Mouse (Mus musculus) left cerebral cortex, postnatal 25 days (tissue): ENCODE measurements around the gene Atp6v1e2. TPM values are rescaled to one million over a fixed set of nuclear protein-coding genes. Genes with fewer than 3 reads are reported as not detected.

Experiments
- DNase-seq, 2 experiments: peaks; one replicate each; pipeline ENCODE4 v3.0.0; 2022; ENCODE audit warnings: low spot score in 2 of 2, mixed read lengths in 1 of 2
- intact Hi-C: fragments of 180-260 bp; cut with DNase I; formaldehyde crosslinking; loops from one replicate; pipeline ENCODE4 v1.15.1; 2025
- total RNA-seq, 2 experiments: library from RNA; stranded (reverse); gene quantifications; 2 replicates each; pipeline ENCODE4 v1.2.3; 2021

The Atp6v1e2 gene
- total RNA-seq, 2 experiments from 2014 or later: 0.37 TPM; not detected in 1

DNA sequence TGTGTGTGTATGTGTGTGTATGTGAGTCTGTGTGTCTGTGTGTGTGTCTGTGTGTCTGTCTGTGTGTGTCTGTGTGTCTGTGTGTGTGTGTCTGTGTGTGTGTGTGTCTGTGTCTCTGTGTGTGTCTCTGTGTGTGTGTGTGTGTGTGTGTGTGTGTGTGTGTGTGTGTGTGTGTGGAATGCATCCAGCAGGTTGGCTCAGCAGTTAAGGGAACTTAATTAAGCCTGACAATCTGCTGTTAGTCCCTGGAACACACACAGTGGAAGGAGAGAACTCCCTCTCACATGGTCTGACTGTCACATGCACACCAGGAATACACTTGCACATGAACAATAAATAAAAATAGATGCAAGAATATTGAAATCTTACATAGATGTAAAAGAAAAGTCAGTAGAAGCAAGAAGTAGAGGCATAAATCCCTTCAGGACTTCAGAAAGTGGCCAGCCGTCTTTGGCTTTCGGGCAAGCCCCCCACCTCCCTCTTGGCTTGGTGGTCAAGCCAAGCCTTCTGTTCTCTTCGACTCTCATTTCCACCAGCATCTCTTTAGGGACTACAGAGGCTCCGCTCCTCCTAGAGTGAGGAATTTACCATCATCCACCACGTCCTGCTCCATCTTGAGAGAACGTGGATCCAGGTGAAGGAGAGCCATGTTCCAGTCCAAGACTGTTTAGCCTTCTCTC lies 50.1 kb downstream of the Atp6v1e2 start:
- no peak for DNase-seq
- intact Hi-C loops: no loop called here

- intact Hi-C loops: no loop called here
- DNase-seq: no peak
Measured at GRCm38 (mm10) chr17:86895191-86895590, 52.5 kb downstream of the Atp6v1e2 start.

Other genes starting within 250 kb of the Atp6v1e2 start
- 10 to 100 TPM; 82.1 to 90.7 TPM for gene Epas1, start 194.2 kb downstream of the Atp6v1e2 start, total RNA-seq
- gene Tmem247, start 30.5 kb downstream of the Atp6v1e2 start, total RNA-seq: not detected
- 10 to 100 TPM; 29.5 to 43.8 TPM for gene Rhoq, start 15.2 kb upstream of the Atp6v1e2 start, total RNA-seq
- 10 to 100 TPM; 16.5 to 19.1 TPM for gene Pigf, start 77.5 kb upstream of the Atp6v1e2 start, total RNA-seq
- 10 to 100 TPM; 54.2 to 61.7 TPM for gene Cript, start 77.7 kb upstream of the Atp6v1e2 start, total RNA-seq
- 100 to 1,000 TPM; 104 to 107 TPM for gene Socs5, start 159.8 kb upstream of the Atp6v1e2 start, total RNA-seq